In genomic region chr10:86166854-86167268, GRCm38 (mm10) we compare ENCODE assay signal across 8 mouse cellular contexts.
DNase-seq lines count a peak whose midpoint lies in the region; ATAC-seq lines count a peak whose summit lies in the region.

No protein-coding gene starts in this region.

- H3K4me2 ChIP-seq in liver, embryonic 12.5 days, result no peak overlapping the region
- H3K4me2 ChIP-seq in embryonic facial prominence, embryonic 13.5 days, result no peak overlapping the region
- no peak overlapping the region for H3K4me2 ChIP-seq in heart, embryonic 13.5 days
- no peak overlapping the region for H3K4me2 ChIP-seq in limb, embryonic 15.5 days
- H3K4me2 ChIP-seq in neural tube, embryonic 13.5 days, result no peak overlapping the region

- no peak overlapping the region for H3K27ac ChIP-seq in liver, embryonic 12.5 days
- H3K27ac ChIP-seq in embryonic facial prominence, embryonic 13.5 days, result peak overlapping the region; percentile 72
- H3K27ac ChIP-seq in heart, embryonic 13.5 days (replicated peaks), result peak overlapping the region; percentile 63
- H3K27ac ChIP-seq in limb, embryonic 15.5 days, result peak overlapping the region; percentile 61
- peak overlapping the region; percentile 53; the same call in 1 of the 2 replicates for H3K27ac ChIP-seq in neural tube, embryonic 13.5 days (replicated peaks)

- no peaks in the 10 kb centered on the region for H3K9me3 ChIP-seq in liver, embryonic 12.5 days (replicated peaks)
- H3K9me3 ChIP-seq in embryonic facial prominence, embryonic 13.5 days, result no peaks in the 10 kb centered on the region
- no peaks in the 10 kb centered on the region for H3K9me3 ChIP-seq in heart, embryonic 13.5 days
- no peaks in the 10 kb centered on the region for H3K9me3 ChIP-seq in limb, embryonic 15.5 days
- H3K9me3 ChIP-seq in neural tube, embryonic 13.5 days, result no peaks in the 10 kb centered on the region

- no peaks in the 10 kb centered on the region for H3K27me3 ChIP-seq in liver, embryonic 12.5 days (replicated peaks)
- no peaks in the 10 kb centered on the region for H3K27me3 ChIP-seq in embryonic facial prominence, embryonic 13.5 days
- H3K27me3 ChIP-seq in heart, embryonic 13.5 days (replicated peaks), result no peaks in the 10 kb centered on the region
- H3K27me3 ChIP-seq in limb, embryonic 15.5 days, result no peaks in the 10 kb centered on the region
- H3K27me3 ChIP-seq in neural tube, embryonic 13.5 days, result no peaks in the 10 kb centered on the region

- H3K4me1 ChIP-seq in liver, embryonic 12.5 days, result peaks cover 13% of the 10 kb centered on the region
- peaks cover 9% of the 10 kb centered on the region for H3K4me1 ChIP-seq in embryonic facial prominence, embryonic 13.5 days
- H3K4me1 ChIP-seq in heart, embryonic 13.5 days, result peaks cover 18% of the 10 kb centered on the region
- peaks cover 5% of the 10 kb centered on the region for H3K4me1 ChIP-seq in limb, embryonic 15.5 days
- H3K4me1 ChIP-seq in neural tube, embryonic 13.5 days (replicated peaks), result peaks cover 6% of the 10 kb centered on the region; the same call in 1 of the 2 replicates

- no peaks in the 10 kb centered on the region for H3K36me3 ChIP-seq in liver, embryonic 12.5 days
- H3K36me3 ChIP-seq in embryonic facial prominence, embryonic 13.5 days, result no peaks in the 10 kb centered on the region
- H3K36me3 ChIP-seq in heart, embryonic 13.5 days, result no peaks in the 10 kb centered on the region
- no peaks in the 10 kb centered on the region for H3K36me3 ChIP-seq in limb, embryonic 15.5 days
- H3K36me3 ChIP-seq in neural tube, embryonic 13.5 days, result no peaks in the 10 kb centered on the region

- no peak overlapping the region for H3K4me3 ChIP-seq in liver, embryonic 12.5 days
- no peak overlapping the region for H3K4me3 ChIP-seq in embryonic facial prominence, embryonic 13.5 days
- no peak overlapping the region for H3K4me3 ChIP-seq in heart, embryonic 13.5 days
- no peak overlapping the region for H3K4me3 ChIP-seq in limb, embryonic 15.5 days
- H3K4me3 ChIP-seq in neural tube, embryonic 13.5 days, result no peak overlapping the region

- intact Hi-C loops in left cerebral cortex, postnatal 4 days (cut with DNase I), result no loop called here

- no peak for ATAC-seq in liver, embryonic 12.5 days
- ATAC-seq in embryonic facial prominence, embryonic 13.5 days (ENCODE audit: insufficient number of reproducible peaks, insufficient read depth, low FRiP score, low TSS enrichment, low read depth), result no peak
- ATAC-seq in heart, embryonic 13.5 days (ENCODE audit: extremely low read depth, insufficient number of reproducible peaks, low FRiP score, low TSS enrichment), result no peak; the same call in 1 of the 2 replicates
- ATAC-seq in limb, embryonic 15.5 days (ENCODE audit: insufficient number of reproducible peaks, low FRiP score, low TSS enrichment, low read depth), result no peak
- ATAC-seq in neural tube, embryonic 13.5 days (ENCODE audit: low read depth), result no peak

- peak; percentile 20 for DNase-seq in liver
- DNase-seq in left cerebral cortex, postnatal 4 days, result no peak
- no peak for DNase-seq in cerebellum, adult 9-10 months

- H3K9ac ChIP-seq in liver, embryonic 12.5 days, result no peak overlapping the region
- H3K9ac ChIP-seq in embryonic facial prominence, embryonic 13.5 days, result peak overlapping the region; percentile 44; the same call in 1 of the 2 replicates
- peak overlapping the region; percentile 58 for H3K9ac ChIP-seq in heart, embryonic 13.5 days
- H3K9ac ChIP-seq in limb, embryonic 15.5 days, result no peak overlapping the region
- no peak overlapping the region for H3K9ac ChIP-seq in neural tube, embryonic 13.5 days

- 6% methylated on average over 4 of the region's 4 CpGs for WGBS in liver, embryonic 12.5 days (ENCODE audit: insufficient replicate concordance)
- 12% methylated on average over 4 of the region's 4 CpGs for WGBS in embryonic facial prominence, embryonic 13.5 days
- 7% methylated on average over 4 of the region's 4 CpGs for WGBS in heart, embryonic 13.5 days
- 13% methylated on average over 4 of the region's 4 CpGs for WGBS in limb, embryonic 15.5 days
- 23% methylated on average over 4 of the region's 4 CpGs for WGBS in neural tube, embryonic 13.5 days

Comparison
In these comparisons a context has a peak if more than half of its experiments do, and no peak if none do; other contexts are left out.
1. H3K9ac ChIP-seq: peak in embryonic facial prominence, embryonic 13.5 days (single experiment) and heart, embryonic 13.5 days (single experiment); none in liver, embryonic 12.5 days (single experiment), limb, embryonic 15.5 days (single experiment) and neural tube, embryonic 13.5 days (single experiment).